ENCODE assay signal across 9 mouse cellular contexts in genomic region chr10:127509837-127510701, GRCm38 (mm10). TPM values are rescaled to one million over a fixed set of nuclear protein-coding genes. Genes with fewer than 3 reads are reported as not detected.
DNase-seq lines count a peak whose midpoint lies in the region; ATAC-seq and TF ChIP-seq lines count a peak whose summit lies in the region.
"Had no signal": no experiment of that assay in that cellular context is flagged by ENCODE, and none has a peak within 500 bp of the region (broad histone marks: within the 10 kb centered on the region; RNA-seq: fewer than 3 reads in every experiment).

No protein-coding gene starts in this region.

- no peaks in the 10 kb centered on the region for H3K36me3 ChIP-seq in heart, embryonic 11.5 days (ENCODE audit: control insufficient read depth, insufficient read depth, low read length)
- no peaks in the 10 kb centered on the region for H3K36me3 ChIP-seq in ES-E14 (ENCODE audit: control insufficient read depth, insufficient read depth, low read length, poor library complexity, severe bottlenecking)
- H3K36me3 ChIP-seq in forebrain, embryonic 11.5 days (ENCODE audit: control insufficient read depth, insufficient read depth, low read length): no peaks in the 10 kb centered on the region
- no peaks in the 10 kb centered on the region for H3K36me3 ChIP-seq in liver, embryonic 16.5 days (ENCODE audit: control insufficient read depth, insufficient read depth)

- no peaks in the 10 kb centered on the region for H3K9me3 ChIP-seq in heart, embryonic 11.5 days (replicated peaks; ENCODE audit: control insufficient read depth, low read length)
- H3K9me3 ChIP-seq in ES-E14 (ENCODE audit: control insufficient read depth, insufficient read depth, low read depth, low read length): no peaks in the 10 kb centered on the region
- H3K9me3 ChIP-seq in forebrain, embryonic 11.5 days (ENCODE audit: control insufficient read depth, low read length): no peaks in the 10 kb centered on the region
- H3K9me3 ChIP-seq in liver, embryonic 16.5 days (replicated peaks; ENCODE audit: control insufficient read depth, low read length): no peaks in the 10 kb centered on the region

- peaks cover 77% of the 10 kb centered on the region for H3K27me3 ChIP-seq in heart, embryonic 11.5 days (ENCODE audit: control insufficient read depth, insufficient read depth, low read length)
- peaks cover 58% of the 10 kb centered on the region for H3K27me3 ChIP-seq in forebrain, embryonic 11.5 days (ENCODE audit: control insufficient read depth, insufficient read depth, low read length)
- H3K27me3 ChIP-seq in liver, embryonic 16.5 days (ENCODE audit: control insufficient read depth, insufficient read depth, low read depth, low read length): peaks cover 65% of the 10 kb centered on the region

- H3K9ac ChIP-seq in heart, embryonic 11.5 days (ENCODE audit: low read depth, low read length): no peak overlapping the region
- H3K9ac ChIP-seq in ES-E14 (ENCODE audit: insufficient read depth, low read depth, low read length, poor library complexity, severe bottlenecking): 0 out of 2 replicates have a peak overlapping the region, but pooled peaks have one; percentile 17
- H3K9ac ChIP-seq in forebrain, embryonic 11.5 days (ENCODE audit: low read length): peak overlapping the region; percentile 32
- H3K9ac ChIP-seq in liver, embryonic 16.5 days (ENCODE audit: low read depth, low read length): no peak overlapping the region

- intact Hi-C loops in heart, postnatal 36 days (cut with DNase I): loop anchor here (1.0 kb wide), 1 partner anchor 26 kb away; no protein-coding TSS in a partner anchor

- H3K4me3 ChIP-seq in heart, embryonic 11.5 days (ENCODE audit: low read depth, low read length): peak overlapping the region; percentile 47; the same call in 1 of the 2 replicates
- peak overlapping the region; percentile 70 to 88; a peak in 3 of 4 replicates for H3K4me3 ChIP-seq in ES-E14 (ENCODE audit: insufficient read depth in 1 of 2, low read depth in 1 of 2, low read length in 2 of 2, poor library complexity in 1 of 2, severe bottlenecking in 1 of 2)
- peak overlapping the region; percentile 36 for H3K4me3 ChIP-seq in forebrain, embryonic 11.5 days (ENCODE audit: low read depth, low read length)
- H3K4me3 ChIP-seq in liver, embryonic 16.5 days (ENCODE audit: low read depth, low read length): peak overlapping the region; percentile 38

- H3K27ac ChIP-seq in heart, embryonic 11.5 days (ENCODE audit: low read depth, low read length): no peak overlapping the region
- H3K27ac ChIP-seq in ES-E14 (ENCODE audit: insufficient read depth, low read depth, low read length, poor library complexity, severe bottlenecking): no peak overlapping the region
- peak overlapping the region; percentile 80 for H3K27ac ChIP-seq in forebrain, embryonic 11.5 days (ENCODE audit: low read depth, low read length)
- H3K27ac ChIP-seq in liver, embryonic 16.5 days (ENCODE audit: low read length): no peak overlapping the region

- H3K4me2 ChIP-seq in heart, embryonic 11.5 days: peak overlapping the region; percentile 81
- peak overlapping the region; percentile 68 for H3K4me2 ChIP-seq in forebrain, embryonic 11.5 days (ENCODE audit: low read depth, low read length, severe bottlenecking)
- H3K4me2 ChIP-seq in liver, embryonic 16.5 days (ENCODE audit: low read depth, low read length): peak overlapping the region; percentile 59; the same call in 1 of the 2 replicates

- in situ Hi-C loops in ES-E14 (cut with MboI; ENCODE audit: low sequenced_read_pairs in 2 of 2, unreplicated experiment in 2 of 2): no loop called here

- WGBS in heart, embryonic 11.5 days (ENCODE audit: insufficient replicate concordance): 6% methylated on average over 17 of the region's 17 CpGs
- 2% methylated on average over 17 of the region's 17 CpGs for WGBS in forebrain, embryonic 11.5 days
- 13% methylated on average over 17 of the region's 17 CpGs for WGBS in liver, embryonic 16.5 days (ENCODE audit: insufficient replicate concordance)

- no peak for ATAC-seq in heart, embryonic 11.5 days (replicated peaks; ENCODE audit: insufficient number of reproducible peaks, low FRiP score, low TSS enrichment)
- peak; percentile 6; the same call in 1 of the 2 replicates for ATAC-seq in forebrain, embryonic 11.5 days (replicated peaks; ENCODE audit: low FRiP score)
- no peak for ATAC-seq in liver, embryonic 16.5 days (ENCODE audit: low read depth)

- DNase-seq in heart, postnatal 36 days: no peak
- no peak for DNase-seq in ES-E14 (ENCODE audit: low read depth, low spot score)
- DNase-seq in forebrain, embryonic 11.5 days (ENCODE audit: low spot score): peak; percentile 80
- no peak for DNase-seq in natural killer cell, adult 2 months (ENCODE audit: low spot score in 2 of 2)
- DNase-seq in right cerebral cortex, postnatal 4 days: no peak
- DNase-seq in kidney, postnatal 25 days: no peak

- peaks cover 50% of the 10 kb centered on the region for H3K4me1 ChIP-seq in heart, embryonic 11.5 days (ENCODE audit: control insufficient read depth, insufficient read depth, low read length)
- H3K4me1 ChIP-seq in ES-E14 (ENCODE audit: control insufficient read depth in 2 of 2, insufficient read depth in 2 of 2, low read length in 2 of 2, poor library complexity in 1 of 2): peaks cover 5 to 38% of the 10 kb centered on the region in 2 experiments
- peaks cover 43% of the 10 kb centered on the region for H3K4me1 ChIP-seq in forebrain, embryonic 11.5 days (replicated peaks; ENCODE audit: control insufficient read depth, insufficient read depth, low read length)
- peaks cover 36% of the 10 kb centered on the region for H3K4me1 ChIP-seq in liver, embryonic 16.5 days (ENCODE audit: control insufficient read depth, low read depth, low read length)

TF ChIP-seq in ES-E14, 5 proteins besides CTCF, POLR2A, EP300 and RAD21:
- no peak for TF ChIP-seq ZC3H11A (IDR thresholded peaks at IDR 0.05; ENCODE audit: borderline replicate concordance, low read depth, low read length)
- no peak for TF ChIP-seq CHD2 (IDR thresholded peaks at IDR 0.05; ENCODE audit: low read depth, low read length)
- no peak for TF ChIP-seq HCFC1 (IDR thresholded peaks at IDR 0.05; ENCODE audit: borderline replicate concordance, insufficient read depth, low read length)
- no peak for TF ChIP-seq ZNF384 (IDR thresholded peaks at IDR 0.05; ENCODE audit: low read depth, low read length)
- no peak for TF ChIP-seq MAFK (IDR thresholded peaks at IDR 0.05; ENCODE audit: insufficient read depth, low read depth, low read length)

RNA-seq across cellular contexts. Expression of gene Ndufa4l2, which starts 4.7 kb away (rescaled TPM):
- polyA plus RNA-seq in heart, embryonic 11.5 days (2014; fragmentation: Nextera tagmentation; extraction: Ambion mirVana): 10.1 and 13.9 TPM in 2 replicates
- total RNA-seq in heart, postnatal 36 days (2021): 10 to 100 TPM; 26.0 to 27.6 TPM
- 5.8 and 22.6 TPM in 2 replicates for total RNA-seq in ES-E14 (2012; rRNA removed)
- polyA plus RNA-seq in forebrain, embryonic 11.5 days (2014; fragmentation: Nextera tagmentation; extraction: Ambion mirVana): 5.9 and 6.1 TPM in 2 replicates
- 62.5 and 67.9 TPM in 2 replicates for polyA plus RNA-seq in liver, embryonic 16.5 days (2015; fragmentation: Nextera tagmentation; extraction: Ambion mirVana)

RNA-seq across cellular contexts. Expression of gene Stac3, which starts 8.6 kb away (rescaled TPM):
- polyA plus RNA-seq in heart, embryonic 11.5 days (2014; fragmentation: Nextera tagmentation; extraction: Ambion mirVana): 0.24 and 0.30 TPM in 2 replicates
- under 1 TPM; 0.51 to 0.64 TPM for total RNA-seq in heart, postnatal 36 days (2021)
- total RNA-seq in ES-E14 (2012; rRNA removed): 1.1 and 2.4 TPM in 2 replicates
- not detected in 2 replicates for polyA plus RNA-seq in forebrain, embryonic 11.5 days (2014; fragmentation: Nextera tagmentation; extraction: Ambion mirVana)
- polyA plus RNA-seq in liver, embryonic 16.5 days (2015; fragmentation: Nextera tagmentation; extraction: Ambion mirVana): 0.59 and 0.65 TPM in 2 replicates

RNA-seq across cellular contexts. Expression of gene Shmt2, which starts 12.2 kb away (rescaled TPM):
- 71.3 and 82.7 TPM in 2 replicates for polyA plus RNA-seq in heart, embryonic 11.5 days (2014; fragmentation: Nextera tagmentation; extraction: Ambion mirVana)
- 10 to 100 TPM; 43.8 to 44.3 TPM for total RNA-seq in heart, postnatal 36 days (2021)
- 169 and 266 TPM in 2 replicates for total RNA-seq in ES-E14 (2012; rRNA removed)
- polyA plus RNA-seq in forebrain, embryonic 11.5 days (2014; fragmentation: Nextera tagmentation; extraction: Ambion mirVana): 112 and 123 TPM in 2 replicates
- polyA plus RNA-seq in liver, embryonic 16.5 days (2015; fragmentation: Nextera tagmentation; extraction: Ambion mirVana): 180 and 183 TPM in 2 replicates

RNA-seq across cellular contexts. Expression of gene Nxph4, which starts 24.3 kb away (rescaled TPM):
- polyA plus RNA-seq in heart, embryonic 11.5 days (2014; fragmentation: Nextera tagmentation; extraction: Ambion mirVana): 0.21 and 0.33 TPM in 2 replicates
- total RNA-seq in heart, postnatal 36 days (2021): under 1 TPM; 0.28 to 0.41 TPM
- total RNA-seq in ES-E14 (2012; rRNA removed): 0.76 and 1.6 TPM in 2 replicates
- 37.6 and 40.4 TPM in 2 replicates for polyA plus RNA-seq in forebrain, embryonic 11.5 days (2014; fragmentation: Nextera tagmentation; extraction: Ambion mirVana)
- polyA plus RNA-seq in liver, embryonic 16.5 days (2015; fragmentation: Nextera tagmentation; extraction: Ambion mirVana): 0.14 TPM in 1 of 2 replicates, not detected in the other
- polyA plus RNA-seq: erythroblast, embryonic 14.5 days had no signal

Comparison
In these comparisons a context has a peak if more than half of its experiments do, and no peak if none do; other contexts are left out.
1. H3K9ac ChIP-seq: peak in ES-E14 (single experiment) and forebrain, embryonic 11.5 days (single experiment); none in heart, embryonic 11.5 days (single experiment) and liver, embryonic 16.5 days (single experiment).
2. Peak in every context shown above with its lines, with median percentiles within 50 percentile points of each other: H3K4me2 ChIP-seq and H3K4me3 ChIP-seq.